Mouse (Mus musculus) stomach, postnatal 0 days (tissue): ENCODE measurements at regions not wholly inside any gene's neighbourhood (a gene's known extent, or its start where the extent isn't known, plus 50 kb on each side); places are given as distances from the start of the nearest gene placed in this dataset.
A peak's percentile ranks its signal among the peaks of the same experiment; 100 is the strongest.

ENCODE experiments used
- ATAC-seq: fragments of 200-750 bp; cut with Nextera tagmentation; 2 replicates; pipeline ENCODE4 v1.8.0; 2017; ENCODE audit not compliant: low FRiP score, low TSS enrichment
- DNase-seq: peaks from one replicate; pipeline ENCODE4 v3.0.0-alpha.2; 2016; ENCODE audit warnings: low spot score
- H3K27ac ChIP-seq: fragments of 300-500 bp; sonication (generic); replicated peaks from 2 replicates; pipeline ENCODE4 v1.5.1; 2014; ENCODE audit warnings: mild to moderate bottlenecking, control low read depth
- H3K27me3 ChIP-seq: fragments of 300-500 bp; sonication (generic); 2 replicates; pipeline ENCODE4 v1.6.1; 2014; ENCODE audit warnings: low read length; ENCODE audit not compliant: control insufficient read depth, insufficient read depth
- H3K36me3 ChIP-seq: fragments of 300-500 bp; sonication (generic); 2 replicates; pipeline ENCODE4 v1.6.1; 2014; ENCODE audit warnings: low read length, mixed read lengths; ENCODE audit not compliant: control insufficient read depth, insufficient read depth
- H3K4me1 ChIP-seq: fragments of 300-500 bp; sonication (generic); replicated peaks from 2 replicates; pipeline ENCODE4 v1.6.1; 2014; ENCODE audit warnings: antibody characterized with exemption; ENCODE audit not compliant: control insufficient read depth, insufficient read depth
- H3K4me2 ChIP-seq: fragments of 300-500 bp; sonication (generic); replicated peaks from 2 replicates; pipeline ENCODE4 v1.6.1; 2014; ENCODE audit warnings: low read depth, mild to moderate bottlenecking, control low read depth, moderate library complexity
- H3K4me3 ChIP-seq: fragments of 300-500 bp; sonication (generic); 2 replicates; pipeline ENCODE4 v1.5.1; 2014; ENCODE audit warnings: low read depth, low read length, control low read depth
- H3K9ac ChIP-seq: fragments of 300-500 bp; sonication (generic); 2 replicates; pipeline ENCODE4 v1.6.1; 2014; ENCODE audit warnings: mild to moderate bottlenecking, low read length, control low read depth, mixed read lengths
- H3K9me3 ChIP-seq: fragments of 300-500 bp; sonication (generic); 2 replicates; pipeline ENCODE4 v1.6.1; 2016; ENCODE audit warnings: low read length; ENCODE audit not compliant: control insufficient read depth
- CTCF ChIP-seq: IDR thresholded peaks from 2 replicates; pipeline ENCODE4 v1.5.1; 2016; ENCODE audit warnings: antibody characterized with exemption, low read depth, mild to moderate bottlenecking, moderate library complexity
- EP300 ChIP-seq: optimal IDR thresholded peaks from 2 replicates; pipeline ENCODE3; 2016; ENCODE audit warnings: antibody characterized with exemption
- WGBS: fragments of 180-500 bp; shearing (Covaris S2); extraction: QIAGEN DNeasy Blood & Tissue Kit; methylation state at CpG from one replicate; pipeline ENCODE4 v1.1.7; 2014; 5-methylcytosine and 5-hydroxymethylcytosine counted together

DNA sequence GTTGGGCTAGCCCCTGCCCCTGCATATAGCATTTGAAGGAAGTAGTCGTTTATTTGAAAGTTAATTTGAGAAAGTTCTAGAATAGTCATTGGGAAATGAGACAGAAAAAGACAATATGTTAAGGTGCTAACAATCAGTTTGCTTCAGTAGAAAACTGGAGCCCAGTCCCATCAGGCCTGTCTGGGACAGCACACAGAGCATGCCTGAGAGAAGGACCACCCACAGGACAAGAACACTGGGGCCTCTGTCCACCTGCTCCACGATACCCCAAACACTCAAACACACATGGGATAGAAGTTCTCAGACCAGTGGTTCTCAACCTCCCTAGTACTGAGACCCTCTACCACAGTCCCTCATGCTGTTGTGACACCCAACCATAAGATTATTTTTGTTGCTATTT lies 61.2 kb upstream of the Ctnnb1 start:
- Histone ChIP-seq H3K27me3 (no peaks in the 10 kb centered on the region), H3K27ac (no peak overlapping the region), H3K4me1 (no peaks in the 10 kb centered on the region; the same call in 1 of the 2 replicates), H3K4me2 (no peak overlapping the region), H3K36me3 (no peaks in the 10 kb centered on the region), H3K9me3 (no peaks in the 10 kb centered on the region), H3K4me3 (no peak overlapping the region), H3K9ac (no peak overlapping the region)
- no peak for TF ChIP-seq EP300
- TF ChIP-seq CTCF: no peak
- WGBS: 82% methylated on average over 2 of the region's 2 CpGs
- DNase-seq: no peak
- no peak for ATAC-seq

DNA sequence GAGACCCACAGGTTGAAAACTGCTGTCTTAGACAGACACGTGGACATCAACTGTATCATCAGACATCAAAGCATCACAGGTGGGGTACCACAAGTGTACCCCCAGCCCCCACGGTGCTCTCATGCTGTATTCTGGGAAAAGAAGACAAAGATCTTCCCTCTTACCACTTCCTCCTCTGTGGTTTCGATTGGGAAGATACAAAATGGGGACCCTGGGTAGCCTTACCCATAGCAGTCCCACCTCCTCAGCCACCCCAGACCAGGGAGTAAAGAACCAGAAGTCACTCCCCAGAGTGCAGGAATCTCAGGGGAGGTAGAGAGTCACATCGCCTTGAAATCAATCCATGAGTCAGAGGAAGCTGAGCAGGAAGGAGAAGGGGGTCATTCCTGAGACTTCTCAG lies 60.7 kb upstream of the Ctnnb1 start:
- Histone ChIP-seq H3K27me3 (no peaks in the 10 kb centered on the region), H3K4me3 (no peak overlapping the region), H3K9ac (no peak overlapping the region), H3K36me3 (no peaks in the 10 kb centered on the region), H3K4me2 (no peak overlapping the region), H3K27ac (no peak overlapping the region), H3K9me3 (no peaks in the 10 kb centered on the region), H3K4me1 (no peaks in the 10 kb centered on the region; the same call in 1 of the 2 replicates)
- 72% methylated on average over 4 of the region's 4 CpGs for WGBS
- no peak for DNase-seq
- TF ChIP-seq CTCF (no peak), EP300 (no peak)
- ATAC-seq: no peak

DNA sequence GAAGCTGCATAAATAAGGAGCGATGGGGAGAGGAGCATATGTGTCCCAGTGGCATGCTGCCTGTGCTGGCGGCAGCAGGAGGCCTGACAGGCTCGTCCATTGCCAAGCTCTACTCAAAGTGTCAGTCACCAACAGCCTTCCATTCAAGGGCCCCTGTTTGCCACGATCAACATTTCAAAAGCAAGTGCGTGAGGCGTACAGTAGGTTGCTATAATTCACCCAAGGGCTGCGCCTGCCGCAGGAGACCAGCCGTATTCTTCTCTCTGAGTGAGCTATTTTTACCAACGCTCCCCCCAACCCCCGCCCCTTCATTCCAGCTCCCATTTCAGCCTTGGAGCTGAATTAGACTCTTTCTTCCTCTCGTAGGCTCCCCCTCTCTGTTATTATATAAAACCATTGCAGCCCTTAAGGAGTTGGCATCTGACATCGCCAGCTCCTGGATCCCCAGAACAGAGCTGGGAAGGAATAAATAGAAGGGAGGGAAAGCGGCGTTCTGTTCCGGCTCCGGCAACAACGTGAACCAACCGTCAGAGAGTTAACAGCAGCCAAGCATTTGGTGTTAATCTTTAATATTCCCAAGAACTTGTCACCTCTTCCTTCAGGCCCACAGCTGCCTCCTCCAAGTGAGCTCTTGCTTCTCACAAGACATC lies 59.5 kb upstream of the Ctnnb1 start:
- Histone ChIP-seq H3K4me3 (no peak overlapping the region), H3K9ac (no peak overlapping the region), H3K36me3 (no peaks in the 10 kb centered on the region), H3K4me1 (no peaks in the 10 kb centered on the region; the same call in 1 of the 2 replicates), H3K27me3 (no peaks in the 10 kb centered on the region), H3K9me3 (no peaks in the 10 kb centered on the region), H3K27ac (0 out of 2 replicates have a peak overlapping the region, but pooled peaks have one; percentile 35), H3K4me2 (peak overlapping the region; percentile 38)
- ATAC-seq (no peak), DNase-seq (peak; percentile 21)
- no peak for TF ChIP-seq EP300
- no peak for TF ChIP-seq CTCF
- 33% methylated on average over 19 of the region's 19 CpGs for WGBS

DNA sequence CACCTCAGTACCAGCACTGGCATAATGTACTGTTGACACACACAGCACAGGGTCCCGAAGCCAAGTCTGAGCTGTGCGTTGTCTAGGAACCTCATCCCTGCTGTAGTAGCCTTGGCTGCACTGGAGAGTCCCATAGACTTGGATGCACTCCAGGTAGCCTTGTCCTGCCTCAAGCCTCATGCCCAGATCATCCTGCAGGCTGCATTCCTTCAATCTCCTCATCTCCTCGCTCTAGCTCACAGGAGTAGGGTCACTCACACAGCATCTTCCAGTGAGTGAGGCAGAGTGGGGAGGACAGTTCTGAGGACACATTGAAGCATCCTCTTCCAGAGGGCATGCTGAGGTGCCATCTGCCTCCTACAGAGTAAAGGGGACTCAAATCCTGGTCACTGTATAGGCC lies 55.7 kb upstream of the Ctnnb1 start:
- no peak overlapping the region for H3K9ac ChIP-seq
- ATAC-seq (no peak), DNase-seq (no peak)
- H3K4me2 ChIP-seq: no peak overlapping the region
- no peaks in the 10 kb centered on the region for H3K27me3 ChIP-seq
- TF ChIP-seq CTCF (no peak), EP300 (no peak)
- no peaks in the 10 kb centered on the region for H3K4me1 ChIP-seq
- no peaks in the 10 kb centered on the region for H3K36me3 ChIP-seq
- 97% methylated on average over 3 of the region's 3 CpGs for WGBS
- no peaks in the 10 kb centered on the region for H3K9me3 ChIP-seq
- H3K4me3 ChIP-seq: no peak overlapping the region
- no peak overlapping the region for H3K27ac ChIP-seq

DNA sequence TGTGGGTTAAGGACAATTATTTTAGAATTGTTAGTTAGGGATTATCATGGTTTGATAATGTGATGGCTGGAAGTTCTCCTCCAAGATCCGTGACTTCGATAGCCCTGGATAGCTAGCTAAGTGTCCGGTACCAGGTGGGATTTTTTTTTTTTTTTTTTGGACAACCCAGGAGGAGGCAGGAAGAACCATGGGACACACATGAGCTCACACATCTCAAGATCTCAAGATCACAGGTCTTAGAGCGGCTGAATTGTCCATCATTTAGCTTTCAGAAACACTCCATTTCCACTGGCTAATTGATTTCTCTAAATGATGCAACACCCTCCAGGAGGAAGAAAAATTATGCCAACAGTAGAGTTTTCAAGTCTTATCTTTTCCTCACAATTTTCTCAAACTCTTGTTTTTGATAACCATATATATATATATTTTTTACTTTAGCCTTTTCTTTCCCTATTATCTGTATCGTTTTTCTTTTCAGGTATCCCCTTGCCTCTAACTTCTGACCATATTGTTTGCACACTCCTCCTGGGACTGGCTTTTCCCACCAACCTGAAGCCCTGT lies 54.5 kb upstream of the Ctnnb1 start:
- Histone ChIP-seq H3K4me1 (no peaks in the 10 kb centered on the region), H3K27ac (no peak overlapping the region), H3K4me3 (no peak overlapping the region), H3K9me3 (no peaks in the 10 kb centered on the region), H3K27me3 (no peaks in the 10 kb centered on the region), H3K36me3 (no peaks in the 10 kb centered on the region), H3K4me2 (no peak overlapping the region), H3K9ac (no peak overlapping the region)
- no peak for TF ChIP-seq EP300
- TF ChIP-seq CTCF: no peak
- WGBS: 92% methylated on average over 5 of the region's 5 CpGs
- DNase-seq: no peak
- no peak for ATAC-seq

DNA sequence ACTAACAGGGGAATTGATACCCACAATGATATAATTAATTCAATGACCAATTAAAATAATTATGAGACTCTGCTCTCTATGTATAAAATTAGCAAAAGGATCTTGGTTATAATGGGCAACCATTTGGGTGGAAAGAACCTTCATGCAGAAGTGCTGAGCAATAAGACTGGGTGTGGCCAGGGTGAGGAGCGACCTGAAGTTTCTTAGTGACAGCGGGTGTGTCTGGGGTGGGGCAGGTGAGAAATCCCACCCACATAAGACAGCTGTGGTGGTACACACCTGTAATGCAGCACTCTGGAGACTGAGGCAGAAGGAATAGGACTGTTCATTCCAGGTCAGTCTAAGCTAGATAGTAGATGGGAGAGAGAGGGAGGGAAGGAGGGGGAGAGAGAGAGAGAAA lies 51.9 kb upstream of the Ctnnb1 start:
- Histone ChIP-seq H3K9me3 (no peaks in the 10 kb centered on the region), H3K4me3 (no peak overlapping the region), H3K9ac (no peak overlapping the region), H3K4me1 (no peaks in the 10 kb centered on the region), H3K27me3 (no peaks in the 10 kb centered on the region), H3K36me3 (no peaks in the 10 kb centered on the region), H3K27ac (no peak overlapping the region), H3K4me2 (no peak overlapping the region)
- DNase-seq (no peak), ATAC-seq (no peak)
- WGBS: 72% methylated on average over 2 of the region's 2 CpGs
- TF ChIP-seq EP300 (no peak), CTCF (no peak)
